Mouse (Mus musculus) heart, postnatal 0 days (tissue): ENCODE results near the gene Hspa1l.

Experiments
- CTCF ChIP-seq: IDR thresholded peaks from 2 replicates; pipeline ENCODE4 v1.5.1; 2016; ENCODE audit warnings: antibody characterized with exemption, control low read depth, low read depth
- EP300 ChIP-seq: IDR thresholded peaks from 2 replicates; pipeline ENCODE4 v1.6.1; 2016; ENCODE audit warnings: antibody characterized with exemption, low read depth

- TF ChIP-seq EP300 (no peak), CTCF (no peak)
Measured at GRCm38 (mm10) chr17:34994751-34995150, 22.2 kb downstream of the Hspa1l start.
